Mouse (Mus musculus) kidney, embryonic 16.5 days (tissue): Measurements from ENCODE around the gene Mbtd1. TPM values are rescaled to one million over a fixed set of nuclear protein-coding genes. Genes with fewer than 3 reads are reported as not detected.

Experiments
- ATAC-seq: fragments of 200-750 bp; cut with Nextera tagmentation; 2 replicates; pipeline ENCODE4 v1.8.0; 2017; ENCODE audit warnings: moderate TSS enrichment; ENCODE audit not compliant: low FRiP score, low TSS enrichment
- H3K27ac ChIP-seq: fragments of 300-500 bp; sonication (generic); 2 replicates; pipeline ENCODE4 v1.5.1; 2014; ENCODE audit warnings: low read length
- H3K27me3 ChIP-seq: fragments of 300-500 bp; sonication (generic); 2 replicates; pipeline ENCODE4 v1.6.1; 2014; ENCODE audit warnings: low read length, control low read depth, mixed read lengths; ENCODE audit not compliant: insufficient read depth
- H3K36me3 ChIP-seq: fragments of 300-500 bp; sonication (generic); 2 replicates; pipeline ENCODE4 v1.6.1; 2014; ENCODE audit warnings: low read length, control low read depth, mixed read lengths; ENCODE audit not compliant: insufficient read depth
- H3K4me1 ChIP-seq: fragments of 300-500 bp; sonication (generic); 2 replicates; pipeline ENCODE4 v1.6.1; 2014; ENCODE audit warnings: low read length, control low read depth, mixed read lengths; ENCODE audit not compliant: insufficient read depth
- H3K4me2 ChIP-seq: fragments of 300-500 bp; sonication (generic); replicated peaks from 2 replicates; pipeline ENCODE4 v1.6.1; 2014; ENCODE audit warnings: low read depth, low read length
- H3K4me3 ChIP-seq: fragments of 300-500 bp; sonication (generic); 2 replicates; pipeline ENCODE4 v1.5.1; 2014; ENCODE audit warnings: mild to moderate bottlenecking, low read length
- H3K9ac ChIP-seq: fragments of 300-500 bp; sonication (generic); replicated peaks from 2 replicates; pipeline ENCODE4 v1.6.1; 2014; ENCODE audit warnings: low read length
- H3K9me3 ChIP-seq: fragments of 300-500 bp; sonication (generic); 2 replicates; pipeline ENCODE4 v1.6.1; 2016; ENCODE audit warnings: low read length, control low read depth
- WGBS: fragments of 180-500 bp; shearing (Covaris S2); extraction: QIAGEN DNeasy Blood & Tissue Kit; methylation state at CpG from one replicate; pipeline ENCODE4 v1.1.7; 2014; 5-methylcytosine and 5-hydroxymethylcytosine counted together
- polyA plus RNA-seq: library from polyadenylated mRNA; unstranded; fragments of >200 nt; fragmentation: Nextera tagmentation; extraction: Ambion mirVana; gene quantifications from 2 replicates; pipeline ENCODE4 v1.2.1, GENCODE M21; 2015

Mbtd1 gene
- polyA plus RNA-seq, 1 experiment from 2014 or later, result 28.0 TPM

DNA sequence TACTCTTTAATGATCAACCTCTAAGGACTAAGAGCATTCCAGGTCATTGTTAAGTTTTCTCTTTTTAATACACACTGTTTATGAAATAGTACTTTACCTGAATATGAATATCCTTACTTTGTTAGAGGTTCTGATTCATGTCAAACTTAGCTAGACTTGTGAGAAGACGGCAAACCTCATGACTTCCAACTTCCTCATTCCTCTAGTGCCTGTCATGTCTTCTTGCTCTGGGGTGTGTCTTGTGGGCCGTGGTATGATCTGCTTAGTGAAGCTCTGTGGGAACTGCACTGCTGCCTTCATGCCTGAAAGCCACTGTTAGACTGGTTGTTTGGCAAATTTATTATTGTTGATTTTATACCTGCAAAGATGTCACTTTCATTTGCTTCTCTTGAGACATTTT is 55.3 kb downstream of the Mbtd1 start:
- Histone ChIP-seq H3K36me3 (peaks cover 22% of the 10 kb centered on the region), H3K4me1 (no peaks in the 10 kb centered on the region), H3K4me2 (no peak overlapping the region), H3K9ac (no peak overlapping the region), H3K4me3 (no peak overlapping the region), H3K27ac (no peak overlapping the region), H3K9me3 (no peaks in the 10 kb centered on the region), H3K27me3 (no peaks in the 10 kb centered on the region)
- WGBS, result 81% methylated on average over 2 of the region's 2 CpGs
- no peak for ATAC-seq

DNA sequence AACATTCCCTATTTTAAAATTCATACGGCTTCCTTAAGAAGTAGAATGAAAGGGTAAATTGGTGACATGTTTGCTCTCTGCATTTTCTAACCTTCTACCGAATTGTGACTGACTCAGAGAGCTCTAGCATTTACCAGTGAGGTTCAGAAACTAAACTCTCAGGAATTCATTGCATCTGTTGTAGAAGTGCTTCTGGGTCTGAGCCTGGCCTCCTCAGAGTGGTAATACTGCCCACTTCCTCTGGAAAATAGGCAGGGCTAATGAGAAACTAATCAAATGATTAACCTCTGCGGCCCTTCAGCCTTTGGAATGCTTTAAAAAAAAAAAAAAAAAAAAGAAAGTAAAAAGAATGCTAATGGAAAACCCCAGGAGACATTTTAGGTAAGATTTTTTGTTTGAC is 59.3 kb downstream of the Mbtd1 start:
- WGBS, result 57% methylated on average over 3 of the region's 3 CpGs
- Histone ChIP-seq H3K9me3 (no peaks in the 10 kb centered on the region), H3K9ac (no peak overlapping the region), H3K27me3 (no peaks in the 10 kb centered on the region), H3K4me2 (no peak overlapping the region), H3K4me1 (no peaks in the 10 kb centered on the region), H3K36me3 (peaks cover 18% of the 10 kb centered on the region), H3K4me3 (no peak overlapping the region), H3K27ac (0 out of 2 replicates have a peak overlapping the region, but pooled peaks have one; percentile 43)
- ATAC-seq, result no peak

DNA sequence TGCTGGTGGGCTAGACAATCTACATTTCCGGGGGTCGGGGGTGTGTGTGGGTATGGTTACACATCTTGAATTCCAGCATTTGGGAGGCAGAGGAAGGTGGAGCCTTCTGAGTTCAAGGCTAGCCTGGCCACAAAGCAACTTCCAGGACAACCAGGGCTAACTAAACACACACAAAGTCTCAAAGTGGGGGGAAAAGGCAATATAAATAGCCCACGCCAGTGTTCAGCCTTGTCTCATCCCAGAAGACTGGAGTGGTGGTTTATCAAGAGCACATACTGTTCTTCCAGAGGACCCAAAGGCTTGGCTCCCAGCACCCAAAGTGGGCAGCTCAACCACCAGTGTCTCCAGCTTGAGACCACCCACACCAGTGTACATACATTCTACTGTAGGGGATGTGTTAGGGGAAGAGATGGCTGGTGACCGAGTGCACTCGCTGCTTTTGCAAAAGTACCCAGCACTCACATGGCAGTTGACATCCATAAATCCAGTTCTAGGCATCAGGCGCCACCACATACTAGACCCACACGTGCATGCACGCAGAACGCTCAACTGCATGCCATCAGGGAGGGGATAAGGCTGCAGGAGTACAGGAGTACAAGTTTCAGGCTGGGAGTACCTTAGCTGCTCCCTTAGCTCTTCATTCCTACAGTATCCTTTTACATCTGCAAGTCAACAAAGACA is 63.4 kb downstream of the Mbtd1 start:
- peaks cover 21% of the 10 kb centered on the region for H3K4me1 ChIP-seq
- 79% methylated on average over 9 of the region's 9 CpGs for WGBS
- H3K27ac ChIP-seq, result no peak overlapping the region
- H3K9ac ChIP-seq, result no peak overlapping the region
- no peaks in the 10 kb centered on the region for H3K27me3 ChIP-seq
- peaks cover 43% of the 10 kb centered on the region for H3K36me3 ChIP-seq
- no peak overlapping the region for H3K4me3 ChIP-seq
- no peak for ATAC-seq
- H3K9me3 ChIP-seq, result no peaks in the 10 kb centered on the region
- no peak overlapping the region for H3K4me2 ChIP-seq

DNA sequence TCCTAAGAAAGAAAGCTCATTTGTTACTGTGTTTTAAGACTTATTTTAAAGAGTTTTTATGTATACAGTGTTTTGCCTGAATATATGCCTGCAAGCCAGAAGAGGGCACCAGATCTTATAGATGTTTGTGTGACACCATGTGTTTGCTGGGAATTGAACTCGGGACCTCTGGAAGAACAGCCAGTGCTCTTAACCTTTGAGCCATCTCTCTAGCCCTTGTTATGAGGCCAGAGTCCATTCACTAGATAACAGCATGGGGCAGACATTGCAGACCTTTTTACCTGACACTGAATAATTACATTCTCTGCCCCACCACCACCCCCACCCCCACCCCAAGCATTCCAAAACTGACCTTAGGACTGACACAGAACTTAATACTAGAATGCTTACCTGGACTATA is 64.4 kb downstream of the Mbtd1 start:
- H3K27ac ChIP-seq, result no peak overlapping the region
- no peak overlapping the region for H3K4me2 ChIP-seq
- H3K9ac ChIP-seq, result no peak overlapping the region
- no peak overlapping the region for H3K4me3 ChIP-seq
- H3K36me3 ChIP-seq, result peaks cover 43% of the 10 kb centered on the region
- no peak for ATAC-seq
- no peaks in the 10 kb centered on the region for H3K9me3 ChIP-seq
- H3K4me1 ChIP-seq, result peaks cover 29% of the 10 kb centered on the region
- H3K27me3 ChIP-seq, result no peaks in the 10 kb centered on the region
- 76% methylated on average over 1 of the region's 1 CpGs for WGBS

DNA sequence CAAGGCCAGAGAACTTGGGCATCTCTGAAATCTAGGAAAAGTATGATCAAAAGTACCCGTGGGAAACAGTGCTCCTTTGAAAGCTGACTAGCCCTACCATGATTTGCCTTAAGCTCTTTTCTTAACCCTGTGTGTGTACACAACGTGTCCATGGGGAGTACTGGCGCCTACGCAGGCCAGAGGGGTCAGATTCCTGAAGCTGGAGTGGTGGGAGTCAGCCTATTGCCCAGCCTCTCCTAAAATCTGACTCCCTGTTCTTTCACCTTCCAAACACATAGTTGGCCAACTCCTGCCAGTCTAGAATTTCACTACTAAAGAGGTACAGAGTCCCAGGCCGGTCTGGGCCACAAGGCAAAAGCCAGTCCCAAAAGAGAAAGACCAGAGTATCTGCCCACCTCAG is 66.7 kb downstream of the Mbtd1 start:
- Histone ChIP-seq H3K4me1 (peaks cover 35% of the 10 kb centered on the region), H3K9me3 (no peaks in the 10 kb centered on the region), H3K9ac (no peak overlapping the region; the same call in 1 of the 2 replicates), H3K4me2 (peak overlapping the region; percentile 13; the same call in 1 of the 2 replicates), H3K27me3 (no peaks in the 10 kb centered on the region), H3K27ac (peak overlapping the region; percentile 2; the same call in 1 of the 2 replicates), H3K4me3 (no peak overlapping the region), H3K36me3 (peaks cover 43% of the 10 kb centered on the region)
- no peak for ATAC-seq
- WGBS, result 17% methylated on average over 5 of the region's 5 CpGs

DNA sequence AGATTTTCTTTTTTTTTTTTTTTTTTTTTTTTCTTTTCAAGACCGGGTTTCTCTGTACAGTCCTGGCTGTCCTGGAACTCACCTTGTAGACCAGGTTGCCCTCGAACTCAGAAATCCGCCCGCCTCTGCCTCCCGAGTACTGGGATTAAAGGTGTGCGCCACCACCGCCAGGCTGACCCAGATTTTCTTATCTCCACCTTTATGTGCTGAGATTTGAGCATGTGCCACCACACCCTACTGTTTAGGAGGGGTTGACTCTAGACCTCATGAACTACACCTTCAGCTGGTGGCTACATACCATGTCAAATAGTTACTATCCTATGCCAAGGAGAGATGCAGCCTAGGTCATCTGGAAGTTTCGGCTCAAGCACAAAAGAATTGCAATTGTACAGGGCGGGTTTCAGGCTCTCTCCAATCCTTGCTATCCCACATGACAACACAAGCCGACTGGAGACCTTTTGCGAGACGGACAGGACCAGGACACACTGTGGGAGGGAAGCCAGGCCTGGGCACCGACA is 69.1 kb downstream of the Mbtd1 start:
- Histone ChIP-seq H3K4me2 (peak overlapping the region; percentile 92), H3K9ac (peak overlapping the region; percentile 83), H3K27me3 (no peaks in the 10 kb centered on the region), H3K9me3 (no peaks in the 10 kb centered on the region), H3K4me1 (peaks cover 35% of the 10 kb centered on the region), H3K27ac (peak overlapping the region; percentile 94), H3K4me3 (peak overlapping the region; percentile 88), H3K36me3 (peaks cover 53% of the 10 kb centered on the region)
- peak; percentile 7; the same call in 1 of the 2 replicates for ATAC-seq
- WGBS, result 45% methylated on average over 13 of the region's 13 CpGs

DNA sequence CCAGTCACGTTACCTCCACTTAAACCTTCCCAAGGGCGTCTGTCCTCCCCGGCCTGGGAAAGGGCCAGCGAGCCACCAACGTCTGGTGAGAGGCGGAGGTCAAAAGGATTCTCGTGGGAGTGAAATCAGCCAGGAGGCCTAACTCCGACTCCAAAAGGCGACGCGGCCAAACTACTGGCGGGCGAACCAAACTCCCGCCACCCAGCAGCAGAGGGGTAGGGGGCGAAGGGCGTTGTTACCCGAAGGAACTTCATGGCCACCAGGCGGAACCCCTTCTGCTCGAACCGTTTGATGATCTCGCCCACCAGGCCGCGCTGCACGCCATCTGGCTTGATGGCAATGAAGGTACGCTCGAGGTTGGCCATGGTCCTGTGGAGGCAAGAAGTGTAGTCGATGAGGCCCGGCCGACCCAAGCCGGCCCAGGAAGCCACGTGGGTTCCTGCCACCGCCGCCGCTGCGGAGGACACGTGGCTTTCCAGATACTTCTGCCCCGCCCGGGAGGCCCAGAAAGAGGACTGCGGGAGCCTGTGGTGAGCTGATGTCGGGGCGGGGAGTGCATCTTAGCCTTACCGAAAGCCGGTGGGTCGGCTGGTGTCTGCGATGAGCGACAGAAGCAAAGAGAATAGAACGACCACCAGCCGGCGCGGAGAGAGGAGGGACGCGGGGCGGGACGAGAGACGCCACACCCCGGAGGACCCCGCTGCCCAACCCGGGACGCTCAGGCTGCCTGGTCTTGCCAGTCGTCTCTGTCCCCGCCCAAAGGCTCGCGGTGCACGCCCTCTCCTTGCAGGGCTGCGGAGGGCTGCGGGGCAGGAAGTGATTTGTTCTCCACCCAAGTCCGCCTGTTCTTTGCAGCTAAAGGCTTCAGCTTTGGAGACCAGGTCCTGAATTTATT is 69.9 kb downstream of the Mbtd1 start:
- H3K9ac ChIP-seq, result peak overlapping the region; percentile 83
- no peaks in the 10 kb centered on the region for H3K27me3 ChIP-seq
- peaks cover 35% of the 10 kb centered on the region for H3K4me1 ChIP-seq
- H3K9me3 ChIP-seq, result no peaks in the 10 kb centered on the region
- WGBS, result under 1% methylated on average over 64 of the region's 67 CpGs
- H3K4me3 ChIP-seq, result peak overlapping the region; percentile 88
- H3K36me3 ChIP-seq, result peaks cover 53% of the 10 kb centered on the region
- peak overlapping the region; percentile 92 for H3K4me2 ChIP-seq
- ATAC-seq, result peak; percentile 99
- H3K27ac ChIP-seq, result peak overlapping the region; percentile 94

DNA sequence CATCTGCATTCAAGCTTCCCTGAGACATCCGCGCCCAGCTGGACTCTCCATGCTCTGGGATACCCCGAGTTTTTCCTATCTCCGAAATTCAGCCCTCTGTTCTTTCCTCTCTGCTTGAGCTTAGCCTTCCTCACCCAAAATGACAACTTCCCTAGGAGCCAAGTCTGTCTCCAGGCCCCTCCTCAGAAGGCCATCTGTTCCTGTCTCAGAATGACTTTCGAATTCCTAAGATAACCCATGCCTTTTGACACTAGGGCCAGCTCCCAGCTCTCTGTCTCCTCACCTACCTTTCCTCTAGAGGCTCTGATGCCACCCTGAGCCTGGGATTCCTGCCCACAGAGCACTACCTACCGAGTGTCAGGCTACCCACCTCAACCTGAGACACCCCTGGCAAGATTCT is 70.5 kb downstream of the Mbtd1 start, which contains the start of gene Nme2:
Gene Nme2, minus strand, starts transcription at position 101 of the 400 bp plus-strand sequence.
- Histone ChIP-seq H3K27me3 (no peaks in the 10 kb centered on the region), H3K4me1 (peaks cover 35% of the 10 kb centered on the region), H3K9ac (peak within 1 kb of the TSS; percentile 83), H3K36me3 (peaks cover 52% of the 10 kb centered on the region), H3K27ac (peak within 1 kb of the TSS; percentile 94), H3K9me3 (no peaks in the 10 kb centered on the region), H3K4me3 (peak within 1 kb of the TSS; percentile 88), H3K4me2 (peak within 1 kb of the TSS; percentile 92)
- 1% methylated on average over 6 of the region's 6 CpGs for WGBS
- peak; percentile 27; the same call in 1 of the 2 replicates for ATAC-seq

DNA sequence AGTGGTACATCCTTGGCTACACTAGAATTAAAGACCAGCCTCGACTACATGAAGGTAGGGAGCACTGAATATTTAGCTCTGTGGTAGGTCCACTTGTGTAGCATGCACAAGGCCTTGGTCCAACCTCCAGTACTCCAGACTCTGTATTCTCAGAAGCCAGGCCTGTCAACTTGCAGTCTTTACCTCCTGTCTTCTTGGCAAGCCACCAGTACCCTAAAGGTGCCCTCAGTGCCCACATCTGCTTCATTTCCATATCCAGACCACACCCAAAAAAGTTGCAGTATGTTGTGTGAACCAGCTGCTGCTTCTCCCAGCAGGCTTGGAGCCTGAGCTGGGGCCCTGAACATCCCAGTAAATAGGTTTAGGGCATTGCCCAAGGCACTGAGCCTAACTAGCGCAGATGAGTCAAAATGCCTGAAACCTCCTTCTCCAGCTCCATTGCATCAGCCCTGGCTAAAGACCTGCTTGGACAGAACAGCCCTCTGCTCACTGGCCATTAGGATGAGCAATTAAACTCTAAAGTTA is 71.4 kb downstream of the Mbtd1 start:
- ATAC-seq, result no peak
- Histone ChIP-seq H3K27me3 (no peaks in the 10 kb centered on the region), H3K9ac (no peak overlapping the region), H3K36me3 (peaks cover 50% of the 10 kb centered on the region), H3K9me3 (no peaks in the 10 kb centered on the region), H3K27ac (no peak overlapping the region), H3K4me2 (no peak overlapping the region), H3K4me1 (peaks cover 33% of the 10 kb centered on the region), H3K4me3 (no peak overlapping the region)
- 93% methylated on average over 2 of the region's 2 CpGs for WGBS
